Mouse (Mus musculus) CH12.LX (cell line): ENCODE results near the gene Myom3. TPM values are rescaled to one million over a fixed set of nuclear protein-coding genes. Genes with fewer than 3 reads are reported as not detected.

ENCODE experiments used
- DNase-seq: peaks from one replicate; pipeline ENCODE4 v3.0.0-alpha.2; 2013; ENCODE audit errors: extremely low read depth
- H3K27ac ChIP-seq: 2 replicates; pipeline ENCODE4 v1.5.1; 2012; ENCODE audit warnings: low read depth, mild to moderate bottlenecking, control low read depth, moderate library complexity; ENCODE audit not compliant: insufficient read depth
- H3K27me3 ChIP-seq: replicated peaks from 2 replicates; pipeline ENCODE3; 2012; ENCODE audit warnings: inconsistent platforms
- H3K36me3 ChIP-seq, 2 experiments: replicated peaks in 1 of 2; 2 replicates each; pipeline versions ENCODE3 to v1.6.1; 2012; ENCODE audit warnings: inconsistent platforms in 1 of 2, low read length in 1 of 2, mild to moderate bottlenecking in 1 of 2, mixed read lengths in 1 of 2, moderate library complexity in 1 of 2; ENCODE audit not compliant: control insufficient read depth in 1 of 2, insufficient read depth in 1 of 2
- H3K4me1 ChIP-seq, 2 experiments: 2 replicates each; pipeline ENCODE4 v1.6.1; 2012; ENCODE audit warnings: inconsistent platforms in 1 of 2, moderate library complexity in 1 of 2; ENCODE audit not compliant: insufficient read depth in 2 of 2, control insufficient read depth in 1 of 2
- H3K4me2 ChIP-seq: 2 replicates; pipeline ENCODE4 v1.6.1; 2012; ENCODE audit warnings: low read depth, mild to moderate bottlenecking, control low read depth; ENCODE audit not compliant: poor library complexity, insufficient read depth, severe bottlenecking
- H3K4me3 ChIP-seq, 3 experiments: fragments of 150-350 bp in 1 of 3; sonication (generic) in 1 of 3; replicated peaks in 1 of 3; 2 replicates each; pipeline versions ENCODE3 to v1.5.1; 2011 to 2012; ENCODE audit warnings: low read depth in 2 of 3, low read length in 2 of 3, mild to moderate bottlenecking in 2 of 3, moderate library complexity in 2 of 3, control low read depth in 1 of 3, improper control_type of control experiment in 1 of 3, inconsistent platforms in 1 of 3, mixed read lengths in 1 of 3; ENCODE audit not compliant: poor library complexity in 1 of 3
- H3K79me2 ChIP-seq: replicated peaks from 2 replicates; pipeline ENCODE4 v1.6.1; 2012; ENCODE audit warnings: mild to moderate bottlenecking, moderate library complexity; ENCODE audit not compliant: control insufficient read depth, poor library complexity, insufficient read depth, severe bottlenecking; ENCODE audit errors: extremely low read depth
- H3K9ac ChIP-seq: 2 replicates; pipeline ENCODE4 v1.6.1; 2012; ENCODE audit warnings: low read depth, mild to moderate bottlenecking, control low read depth, moderate library complexity; ENCODE audit not compliant: insufficient read depth
- H3K9me3 ChIP-seq: replicated peaks from 2 replicates; pipeline ENCODE3; 2012; ENCODE audit warnings: low read length, inconsistent platforms, mixed read lengths
- BHLHE40 ChIP-seq: IDR thresholded peaks from 2 replicates; pipeline ENCODE4 v1.6.1; 2011; ENCODE audit warnings: mild to moderate bottlenecking, low read depth, low read length, improper control_type of control experiment
- CHD2 ChIP-seq: IDR thresholded peaks from 2 replicates; pipeline ENCODE4 v1.6.1; 2011; ENCODE audit warnings: low read length, improper control_type of control experiment
- CTCF ChIP-seq, 2 experiments: IDR thresholded peaks in 1 of 2; conservative IDR thresholded peaks in 1 of 2; 2 replicates each; pipeline ENCODE4 v1.5.1; 2011 to 2012; ENCODE audit warnings: low read depth in 2 of 2, low read length in 2 of 2, improper control_type of control experiment in 1 of 2, inconsistent platforms in 1 of 2, mild to moderate bottlenecking in 1 of 2, moderate library complexity in 1 of 2
- E2F4 ChIP-seq: IDR thresholded peaks from 2 replicates; pipeline ENCODE4 v1.6.1; 2011; ENCODE audit warnings: low read depth, low read length, improper control_type of control experiment; ENCODE audit not compliant: insufficient replicate concordance
- EP300 ChIP-seq: IDR thresholded peaks from 2 replicates; pipeline ENCODE4 v1.6.1; 2011; ENCODE audit warnings: low read length, improper control_type of control experiment
- ETS1 ChIP-seq: conservative IDR thresholded peaks from 2 replicates; pipeline ENCODE4 v1.6.1; 2012; ENCODE audit warnings: low read depth, mild to moderate bottlenecking, inconsistent platforms, low read length, improper control_type of control experiment, moderate library complexity
- HCFC1 ChIP-seq: IDR thresholded peaks from 2 replicates; pipeline ENCODE4 v1.6.1; 2012; ENCODE audit warnings: low read depth, mild to moderate bottlenecking, inconsistent platforms, low read length, improper control_type of control experiment
- IRF4 ChIP-seq: IDR thresholded peaks from 2 replicates; pipeline ENCODE4 v1.6.1; 2014; ENCODE audit warnings: low read depth, mild to moderate bottlenecking, inconsistent platforms, low read length, improper control_type of control experiment
- JUN ChIP-seq: IDR thresholded peaks from 2 replicates; pipeline ENCODE4 v1.6.1; 2011; ENCODE audit warnings: low read depth, mild to moderate bottlenecking, low read length, improper control_type of control experiment, moderate library complexity; ENCODE audit not compliant: insufficient read depth
- JUND ChIP-seq: conservative IDR thresholded peaks from 2 replicates; pipeline ENCODE4 v1.6.1; 2011; ENCODE audit warnings: low read depth, low read length, improper control_type of control experiment
- KAT2A ChIP-seq: IDR thresholded peaks from 2 replicates; pipeline ENCODE4 v1.6.1; 2012; ENCODE audit warnings: low read length, improper control_type of control experiment, inconsistent platforms; ENCODE audit not compliant: insufficient replicate concordance
- MAFK ChIP-seq: IDR thresholded peaks from 2 replicates; pipeline ENCODE4 v1.6.1; 2011; ENCODE audit warnings: low read length, improper control_type of control experiment; ENCODE audit not compliant: insufficient replicate concordance
- MAX ChIP-seq: IDR thresholded peaks from 2 replicates; pipeline ENCODE4 v1.6.1; 2011; ENCODE audit warnings: low read length, improper control_type of control experiment
- MAZ ChIP-seq: IDR thresholded peaks from 2 replicates; pipeline ENCODE4 v1.6.1; 2012; ENCODE audit warnings: low read depth, mild to moderate bottlenecking, inconsistent platforms, low read length, improper control_type of control experiment, moderate library complexity
- MXI1 ChIP-seq: IDR thresholded peaks from 2 replicates; pipeline ENCODE4 v1.6.1; 2011; ENCODE audit warnings: mild to moderate bottlenecking, low read depth, low read length, improper control_type of control experiment
- PAX5 ChIP-seq: IDR thresholded peaks from 2 replicates; pipeline ENCODE4 v1.6.1; 2012; ENCODE audit warnings: low read length, inconsistent platforms, mixed read lengths
- RAD21 ChIP-seq: IDR thresholded peaks from 2 replicates; pipeline ENCODE4 v1.6.1; 2011; ENCODE audit warnings: low read depth, mild to moderate bottlenecking, low read length, improper control_type of control experiment, moderate library complexity
- SIN3A ChIP-seq: IDR thresholded peaks from 2 replicates; pipeline ENCODE4 v1.6.1; 2012; ENCODE audit warnings: low read length, improper control_type of control experiment, inconsistent platforms
- SMC3 ChIP-seq: IDR thresholded peaks from 2 replicates; pipeline ENCODE4 v1.6.1; 2011; ENCODE audit warnings: low read depth, low read length, improper control_type of control experiment
- TBP ChIP-seq: conservative IDR thresholded peaks from 2 replicates; pipeline ENCODE4 v1.6.1; 2011; ENCODE audit warnings: low read depth, low read length, improper control_type of control experiment
- TCF12 ChIP-seq: IDR thresholded peaks from 2 replicates; pipeline ENCODE4 v1.6.1; 2014; ENCODE audit warnings: low read depth, mild to moderate bottlenecking, inconsistent platforms, low read length, improper control_type of control experiment
- UBTF ChIP-seq: IDR thresholded peaks from 2 replicates; pipeline ENCODE4 v1.6.1; 2012; ENCODE audit warnings: low read depth, mild to moderate bottlenecking, inconsistent platforms, low read length, improper control_type of control experiment, moderate library complexity
- ZMIZ1 ChIP-seq: IDR thresholded peaks from 2 replicates; pipeline ENCODE4 v1.6.1; 2012; ENCODE audit warnings: low read depth, mild to moderate bottlenecking, inconsistent platforms, low read length, improper control_type of control experiment
- dilution Hi-C: fragments of 300-500 bp; cut with MboI; formaldehyde crosslinking; loops from 2 replicates; pipeline ENCODE4 v1.14.3; 2020; ENCODE audit warnings: low sequenced_read_pairs; ENCODE audit not compliant: extremely low pct_unique_long_range_greater_than_20kb, extremely low pct_ligation_motif_present
- in situ Hi-C: fragments of 300-500 bp; cut with MboI; formaldehyde crosslinking; loops from 3 replicates; pipeline ENCODE4 v1.14.3; 2019; ENCODE audit warnings: low sequenced_read_pairs, low pct_ligation_motif_present, low pct_unique_long_range_greater_than_20kb, mixed read lengths
- polyA plus RNA-seq: library from polyadenylated mRNA; unstranded; fragments of >175 nt; gene quantifications from 2 replicates; pipeline ENCODE4 v1.2.1, GENCODE M21; 2012; ENCODE audit warnings: low read depth; ENCODE audit not compliant: insufficient read length
- total RNA-seq, 2 experiments: library from RNA; depleted of rRNA; stranded (reverse); fragments of 300-350 nt in 1 of 2; fragments of >200 nt in 1 of 2; gene quantifications; 2 replicates each; pipeline ENCODE4 v1.2.3; 2012 to 2014

Gene Myom3
- total and polyA plus RNA-seq, 3 experiments, result 0.04 TPM; not detected in 2

GRCm38 (mm10) chr4:135853987-135854546, 94.6 kb downstream of the Myom3 start:
- no peak for TF ChIP-seq MAX
- TF ChIP-seq BHLHE40, result no peak
- TF ChIP-seq JUN, result no peak
- no peak for TF ChIP-seq KAT2A
- no peak for TF ChIP-seq ZMIZ1
- no peak for TF ChIP-seq TCF12
- TF ChIP-seq CHD2, result no peak
- TF ChIP-seq HCFC1, result no peak
- TF ChIP-seq JUND, result no peak
- TF ChIP-seq UBTF, result no peak
- TF ChIP-seq TBP, result no peak
- TF ChIP-seq RAD21, result no peak
- TF ChIP-seq ETS1, result no peak
- no peak for TF ChIP-seq SIN3A
- no peak for TF ChIP-seq SMC3
- TF ChIP-seq IRF4, result no peak
- no peak for TF ChIP-seq MXI1
- TF ChIP-seq, all 38 proteins: peak for 0
- Histone ChIP-seq H3K4me1 (peaks cover 0 to 19% of the 10 kb centered on the region in 2 experiments; a peak in 2 of 4 replicates), H3K4me3 (no peak overlapping the region), H3K9ac (no peak overlapping the region), H3K79me2 (peaks cover 26% of the 10 kb centered on the region), H3K27me3 (no peaks in the 10 kb centered on the region), H3K4me2 (no peak overlapping the region), H3K27ac (no peak overlapping the region), H3K9me3 (no peaks in the 10 kb centered on the region), H3K36me3 (peaks cover 0 to 4% of the 10 kb centered on the region in 2 experiments)
- dilution Hi-C loops (no loop called here), in situ Hi-C loops (no loop called here)
- DNase-seq, result no peak

- H3K9ac ChIP-seq, result no peak overlapping the region
- no peak overlapping the region for H3K4me3 ChIP-seq
Observed at GRCm38 (mm10) chr4:135854630-135855029, 95.1 kb downstream of the Myom3 start.

More at GRCm38 (mm10) chr4:135854630-135855029, 95.1 kb downstream of the Myom3 start:
- H3K27me3 ChIP-seq, result no peaks in the 10 kb centered on the region
- dilution Hi-C loops, result no loop called here
- no peak for TF ChIP-seq E2F4
- TF ChIP-seq IRF4, result no peak
- no peak for TF ChIP-seq CHD2
- TF ChIP-seq ETS1, result no peak
- TF ChIP-seq BHLHE40, result no peak
- TF ChIP-seq MXI1, result no peak
- no peak for TF ChIP-seq MAFK
- no peak for TF ChIP-seq MAZ
- TF ChIP-seq PAX5, result no peak
- TF ChIP-seq CTCF (conservative IDR thresholded peaks at IDR 0.05 in 1 of 2, IDR thresholded peaks at IDR 0.05 in 1 of 2; ENCODE audit: low read depth in 2 of 2, low read length in 2 of 2), result no peak
- TF ChIP-seq RAD21, result no peak
- TF ChIP-seq EP300, result no peak
- TF ChIP-seq, all 38 proteins: peak for 0
- Histone ChIP-seq H3K79me2 (peaks cover 32% of the 10 kb centered on the region), H3K4me1 (peaks cover 0 to 24% of the 10 kb centered on the region in 2 experiments; a peak in 2 of 4 replicates), H3K36me3 (peaks cover 2 to 9% of the 10 kb centered on the region in 2 experiments), H3K27ac (no peak overlapping the region), H3K9me3 (no peaks in the 10 kb centered on the region), H3K4me2 (no peak overlapping the region)
- in situ Hi-C loops, result no loop called here
- DNase-seq, result no peak
